Mouse (Mus musculus): ENCODE measurements around the gene Spats2. TPM values are rescaled to one million over a fixed set of nuclear protein-coding genes. Genes with fewer than 3 reads are reported as not detected.
"Not testable (repeated sequence)": the region's sequence is repeated elsewhere in the genome, so short reads cannot be mapped to it uniquely, and the experiment has no call there.

Spats2 gene
- polyA plus RNA-seq, 1 experiment from 2014 or later: 13.9 TPM

GRCm38 (mm10) chr15:99129956-99130910, 4.5 kb downstream of the Spats2 start:
- DNase-seq (ENCODE audit: low spot score): no peak
- WGBS: 55% methylated on average over 22 of the region's 22 CpGs
- Histone ChIP-seq H3K27me3 (ENCODE audit: control insufficient read depth, insufficient read depth, low read length) (no peaks in the 10 kb centered on the region), H3K9me3 (ENCODE audit: control insufficient read depth, low read length) (no peaks in the 10 kb centered on the region), H3K4me2 (replicated peaks; ENCODE audit: low read depth) (no peak overlapping the region), H3K4me3 (ENCODE audit: low read depth, low read length) (no peak overlapping the region), H3K36me3 (ENCODE audit: control insufficient read depth, insufficient read depth, low read length) (no peaks in the 10 kb centered on the region), H3K27ac (replicated peaks) (no peak overlapping the region), H3K4me1 (replicated peaks; ENCODE audit: control insufficient read depth, insufficient read depth) (no peaks in the 10 kb centered on the region; the same call in 1 of the 2 replicates), H3K9ac (ENCODE audit: low read length) (no peak overlapping the region)
- ATAC-seq (ENCODE audit: low FRiP score, low TSS enrichment): no peak
- TF ChIP-seq CTCF (IDR thresholded peaks at IDR 0.05; ENCODE audit: low read depth): no peak
- no peak for TF ChIP-seq EP300 (optimal IDR thresholded peaks at IDR 0.05)

- H3K27ac ChIP-seq (replicated peaks): no peak overlapping the region
These were observed 12.7 kb downstream of the Spats2 start for GRCm38 (mm10) chr15:99138389-99138788.

GRCm38 (mm10) chr15:99139669-99140068, 14.0 kb downstream of the Spats2 start:
- WGBS: 64% methylated on average over 6 of the region's 6 CpGs
- DNase-seq (ENCODE audit: low spot score) (peak; percentile 68), ATAC-seq (ENCODE audit: low FRiP score, low TSS enrichment) (peak; percentile 69)
- no peak overlapping the region for H3K9ac ChIP-seq (ENCODE audit: low read length)
- peak; percentile 85 for TF ChIP-seq CTCF (IDR thresholded peaks at IDR 0.05; ENCODE audit: low read depth)
- no peak for TF ChIP-seq EP300 (optimal IDR thresholded peaks at IDR 0.05)
- H3K4me1 ChIP-seq (replicated peaks; ENCODE audit: control insufficient read depth, insufficient read depth): no peaks in the 10 kb centered on the region
- 0 out of 2 replicates have a peak overlapping the region, but pooled peaks have one; percentile 1 for H3K27ac ChIP-seq (replicated peaks)
- H3K4me2 ChIP-seq (replicated peaks; ENCODE audit: low read depth): no peak overlapping the region
- H3K27me3 ChIP-seq (ENCODE audit: control insufficient read depth, insufficient read depth, low read length): no peaks in the 10 kb centered on the region
- H3K9me3 ChIP-seq (ENCODE audit: control insufficient read depth, low read length): no peaks in the 10 kb centered on the region
- H3K36me3 ChIP-seq (ENCODE audit: control insufficient read depth, insufficient read depth, low read length): no peaks in the 10 kb centered on the region
- H3K4me3 ChIP-seq (ENCODE audit: low read depth, low read length): no peak overlapping the region

More at GRCm38 (mm10) chr15:99138389-99138788, 12.7 kb downstream of the Spats2 start:
- H3K27me3 ChIP-seq (ENCODE audit: control insufficient read depth, insufficient read depth, low read length): no peaks in the 10 kb centered on the region
- H3K9me3 ChIP-seq (ENCODE audit: control insufficient read depth, low read length): no peaks in the 10 kb centered on the region
- no peak overlapping the region for H3K4me3 ChIP-seq (ENCODE audit: low read depth, low read length)
- DNase-seq (ENCODE audit: low spot score) (no peak), ATAC-seq (ENCODE audit: low FRiP score, low TSS enrichment) (no peak)
- no peak overlapping the region for H3K4me2 ChIP-seq (replicated peaks; ENCODE audit: low read depth)
- no peak for TF ChIP-seq CTCF (IDR thresholded peaks at IDR 0.05; ENCODE audit: low read depth)
- no peak for TF ChIP-seq EP300 (optimal IDR thresholded peaks at IDR 0.05)
- no peak overlapping the region for H3K9ac ChIP-seq (ENCODE audit: low read length)
- H3K36me3 ChIP-seq (ENCODE audit: control insufficient read depth, insufficient read depth, low read length): no peaks in the 10 kb centered on the region
- H3K4me1 ChIP-seq (replicated peaks; ENCODE audit: control insufficient read depth, insufficient read depth): no peaks in the 10 kb centered on the region
- WGBS: 74% methylated on average over 5 of the region's 5 CpGs

GRCm38 (mm10) chr15:99150516-99150915, 24.8 kb downstream of the Spats2 start:
- Histone ChIP-seq H3K4me2 (replicated peaks; ENCODE audit: low read depth) (no peak overlapping the region), H3K9ac (ENCODE audit: low read length) (no peak overlapping the region), H3K4me1 (replicated peaks; ENCODE audit: control insufficient read depth, insufficient read depth) (no peaks in the 10 kb centered on the region), H3K4me3 (ENCODE audit: low read depth, low read length) (no peak overlapping the region), H3K27ac (replicated peaks) (no peak overlapping the region), H3K9me3 (ENCODE audit: control insufficient read depth, low read length) (no peaks in the 10 kb centered on the region), H3K27me3 (ENCODE audit: control insufficient read depth, insufficient read depth, low read length) (no peaks in the 10 kb centered on the region), H3K36me3 (ENCODE audit: control insufficient read depth, insufficient read depth, low read length) (peaks cover 10% of the 10 kb centered on the region; the same call in 1 of the 2 replicates)
- TF ChIP-seq CTCF (IDR thresholded peaks at IDR 0.05; ENCODE audit: low read depth): no peak
- no peak for TF ChIP-seq EP300 (optimal IDR thresholded peaks at IDR 0.05)
- DNase-seq (ENCODE audit: low spot score) (no peak), ATAC-seq (ENCODE audit: low FRiP score, low TSS enrichment) (no peak)
- WGBS: 91% methylated on average over 7 of the region's 7 CpGs

- Histone ChIP-seq H3K27me3 (ENCODE audit: control insufficient read depth, insufficient read depth, low read length) (no peaks in the 10 kb centered on the region), H3K4me3 (ENCODE audit: low read depth, low read length) (no peak overlapping the region), H3K9me3 (ENCODE audit: control insufficient read depth, low read length) (no peaks in the 10 kb centered on the region), H3K4me1 (replicated peaks; ENCODE audit: control insufficient read depth, insufficient read depth) (no peaks in the 10 kb centered on the region), H3K4me2 (replicated peaks; ENCODE audit: low read depth) (no peak overlapping the region), H3K9ac (ENCODE audit: low read length) (no peak overlapping the region), H3K36me3 (ENCODE audit: control insufficient read depth, insufficient read depth, low read length) (0 out of 2 replicates have a peak, but pooled peaks cover 3% of the 10 kb centered on the region), H3K27ac (replicated peaks) (no peak overlapping the region)
- no peak for TF ChIP-seq EP300 (optimal IDR thresholded peaks at IDR 0.05)
- no peak for TF ChIP-seq CTCF (IDR thresholded peaks at IDR 0.05; ENCODE audit: low read depth)
- WGBS: 61% methylated on average over 8 of the region's 8 CpGs
- no peak for DNase-seq (ENCODE audit: low spot score)
- no peak for ATAC-seq (ENCODE audit: low FRiP score, low TSS enrichment)
These were observed 25.6 kb downstream of the Spats2 start for GRCm38 (mm10) chr15:99151324-99151723.

- no peak overlapping the region for H3K27ac ChIP-seq (replicated peaks)
- no peak overlapping the region for H3K9ac ChIP-seq (ENCODE audit: low read length)
- H3K4me2 ChIP-seq (replicated peaks; ENCODE audit: low read depth): no peak overlapping the region
- no peak for TF ChIP-seq EP300 (optimal IDR thresholded peaks at IDR 0.05)
- no peak for TF ChIP-seq CTCF (IDR thresholded peaks at IDR 0.05; ENCODE audit: low read depth)
- no peak for ATAC-seq (ENCODE audit: low FRiP score, low TSS enrichment)
- WGBS: 95% methylated on average over 8 of the region's 8 CpGs
- H3K27me3 ChIP-seq (ENCODE audit: control insufficient read depth, insufficient read depth, low read length): no peaks in the 10 kb centered on the region
- no peak for DNase-seq (ENCODE audit: low spot score)
- H3K36me3 ChIP-seq (ENCODE audit: control insufficient read depth, insufficient read depth, low read length): no peaks in the 10 kb centered on the region
- no peak overlapping the region for H3K4me3 ChIP-seq (ENCODE audit: low read depth, low read length)
- no peaks in the 10 kb centered on the region for H3K9me3 ChIP-seq (ENCODE audit: control insufficient read depth, low read length)
- H3K4me1 ChIP-seq (replicated peaks; ENCODE audit: control insufficient read depth, insufficient read depth): no peaks in the 10 kb centered on the region
These were observed 27.8 kb downstream of the Spats2 start for GRCm38 (mm10) chr15:99153466-99153865.

- not testable (repeated sequence) for H3K9me3 ChIP-seq (ENCODE audit: control insufficient read depth, low read length); H3K36me3 ChIP-seq (ENCODE audit: control insufficient read depth, insufficient read depth, low read length); H3K4me3 ChIP-seq (ENCODE audit: low read depth, low read length); H3K4me1 ChIP-seq (replicated peaks; ENCODE audit: control insufficient read depth, insufficient read depth); H3K4me2 ChIP-seq (replicated peaks; ENCODE audit: low read depth); H3K9ac ChIP-seq (ENCODE audit: low read length); H3K27ac ChIP-seq (replicated peaks); H3K27me3 ChIP-seq (ENCODE audit: control insufficient read depth, insufficient read depth, low read length); DNase-seq (ENCODE audit: low spot score)
- peak; percentile 75 for ATAC-seq (ENCODE audit: low FRiP score, low TSS enrichment)
- WGBS: 78% methylated on average over 10 of the region's 10 CpGs
These were observed 28.8 kb downstream of the Spats2 start for GRCm38 (mm10) chr15:99154515-99154914.
